Mouse (Mus musculus) thymus, postnatal 14 days (tissue): ENCODE measurements around the gene Pdgfa.

Experiments
- DNase-seq: peaks from one replicate; pipeline ENCODE4 v3.0.0; 2021

The Pdgfa gene

GRCm38 (mm10) chr5:138997171-138997788 is at the start of gene Pdgfa:
Pdgfa (minus strand) TSS chr5:138997370.
- DNase-seq = no peak

- no peak for DNase-seq
Measured at GRCm38 (mm10) chr5:139046636-139047035, 49.5 kb upstream of the Pdgfa start.

GRCm38 (mm10) chr5:139043546-139043945 is 46.4 kb upstream of the Pdgfa start:
- DNase-seq = no peak

- no peak for DNase-seq
Measured at GRCm38 (mm10) chr5:139042299-139042698, 45.1 kb upstream of the Pdgfa start.

GRCm38 (mm10) chr5:139035171-139035570 is 38.0 kb upstream of the Pdgfa start:
- DNase-seq = no peak

GRCm38 (mm10) chr5:139034746-139035145 is 37.6 kb upstream of the Pdgfa start:
- DNase-seq = no peak

- no peak for DNase-seq
Measured at GRCm38 (mm10) chr5:139033406-139034317, 36.5 kb upstream of the Pdgfa start.

- no peak for DNase-seq
Measured at GRCm38 (mm10) chr5:139027603-139028002, 30.4 kb upstream of the Pdgfa start.

GRCm38 (mm10) chr5:139024351-139025105 is 27.4 kb upstream of the Pdgfa start:
- DNase-seq = no peak

GRCm38 (mm10) chr5:139020595-139020994 is 23.4 kb upstream of the Pdgfa start:
- no peak for DNase-seq

GRCm38 (mm10) chr5:139017371-139018124 is 20.4 kb upstream of the Pdgfa start:
- no peak for DNase-seq

GRCm38 (mm10) chr5:139015097-139015496 is 17.9 kb upstream of the Pdgfa start:
- no peak for DNase-seq

- no peak for DNase-seq
Measured at GRCm38 (mm10) chr5:139010649-139011048, 13.5 kb upstream of the Pdgfa start.

- no peak for DNase-seq
Measured at GRCm38 (mm10) chr5:139007141-139007775, 10.1 kb upstream of the Pdgfa start.

- DNase-seq = no peak
Measured at GRCm38 (mm10) chr5:139004588-139004987, 7.4 kb upstream of the Pdgfa start.

GRCm38 (mm10) chr5:138999716-139000115 is 2.5 kb upstream of the Pdgfa start:
- no peak for DNase-seq

- DNase-seq = no peak
Measured at GRCm38 (mm10) chr5:138997936-138998580, 888 bp upstream of the Pdgfa start.

- DNase-seq = no peak
Measured at GRCm38 (mm10) chr5:138996322-138997073, 672 bp downstream of the Pdgfa start.

- peak; percentile 25 for DNase-seq
Measured at GRCm38 (mm10) chr5:138995721-138996311, 1.4 kb downstream of the Pdgfa start.
